Mouse (Mus musculus): ENCODE data around the gene Tmem209. TPM values are rescaled to one million over a fixed set of nuclear protein-coding genes. Genes with fewer than 3 reads are reported as not detected.

Gene Tmem209
- polyA plus RNA-seq, 1 experiment from 2014 or later: 38.2 TPM

DNA sequence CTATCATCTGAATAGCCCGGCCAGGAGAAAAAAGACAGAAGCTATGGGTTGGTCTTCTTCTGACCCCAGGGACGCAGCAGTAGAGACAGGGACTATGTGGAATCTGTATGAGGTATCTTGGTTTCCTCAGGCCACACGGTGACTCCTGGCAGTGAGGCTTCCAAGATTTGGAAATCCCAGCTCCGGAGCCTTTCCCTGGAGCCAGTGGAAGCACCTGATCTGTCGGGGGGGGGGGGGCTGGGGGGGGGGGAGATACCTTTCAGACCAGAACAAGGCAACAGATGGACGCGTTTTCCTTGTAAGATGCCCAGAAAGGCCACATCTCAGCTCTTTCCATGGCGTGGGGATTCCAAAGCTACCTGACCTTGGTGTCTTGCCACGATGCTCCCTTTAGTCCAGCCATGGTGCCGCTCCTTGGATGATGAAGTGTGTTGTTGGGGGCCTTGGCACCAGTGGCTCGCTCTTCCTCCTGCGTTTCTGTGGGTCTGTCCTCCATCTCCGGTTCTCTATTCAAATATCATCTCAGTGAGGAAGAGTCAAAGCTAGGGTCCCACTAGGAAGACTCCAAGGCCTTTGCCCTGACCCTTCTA is 47.7 kb downstream of the Tmem209 start:
- Histone ChIP-seq H3K27ac (replicated peaks; ENCODE audit: low read depth, low read length) (peak overlapping the region; percentile 94), H3K36me3 (ENCODE audit: control insufficient read depth, insufficient read depth, low read length) (no peaks in the 10 kb centered on the region), H3K9me3 (ENCODE audit: control insufficient read depth, low read length) (no peaks in the 10 kb centered on the region), H3K27me3 (ENCODE audit: control insufficient read depth, insufficient read depth, low read length) (no peaks in the 10 kb centered on the region), H3K4me3 (replicated peaks; ENCODE audit: low read depth, low read length) (no peak overlapping the region), H3K4me2 (ENCODE audit: low read length) (no peak overlapping the region), H3K4me1 (ENCODE audit: control insufficient read depth, insufficient read depth, low read length) (peaks cover 29% of the 10 kb centered on the region), H3K9ac (replicated peaks; ENCODE audit: low read length) (no peak overlapping the region)
- DNase-seq: no peak
- 87% methylated on average over 12 of the region's 13 CpGs for WGBS
- ATAC-seq (ENCODE audit: low FRiP score, low TSS enrichment): no peak

GRCm38 (mm10) chr6:30460750-30461446 is 48.7 kb downstream of the Tmem209 start:
- Histone ChIP-seq H3K4me1 (ENCODE audit: control insufficient read depth, insufficient read depth, low read length) (peaks cover 29% of the 10 kb centered on the region), H3K4me3 (replicated peaks; ENCODE audit: low read depth, low read length) (no peak overlapping the region), H3K27ac (replicated peaks; ENCODE audit: low read depth, low read length) (peak overlapping the region; percentile 94), H3K4me2 (ENCODE audit: low read length) (peak overlapping the region; percentile 63), H3K27me3 (ENCODE audit: control insufficient read depth, insufficient read depth, low read length) (no peaks in the 10 kb centered on the region), H3K9me3 (ENCODE audit: control insufficient read depth, low read length) (no peaks in the 10 kb centered on the region), H3K9ac (replicated peaks; ENCODE audit: low read length) (peak overlapping the region; percentile 63; the same call in 1 of the 2 replicates), H3K36me3 (ENCODE audit: control insufficient read depth, insufficient read depth, low read length) (no peaks in the 10 kb centered on the region)
- ATAC-seq (ENCODE audit: low FRiP score, low TSS enrichment): peak; percentile 91
- peak; percentile 96 for DNase-seq
- 8% methylated on average over 19 of the region's 19 CpGs for WGBS

DNA sequence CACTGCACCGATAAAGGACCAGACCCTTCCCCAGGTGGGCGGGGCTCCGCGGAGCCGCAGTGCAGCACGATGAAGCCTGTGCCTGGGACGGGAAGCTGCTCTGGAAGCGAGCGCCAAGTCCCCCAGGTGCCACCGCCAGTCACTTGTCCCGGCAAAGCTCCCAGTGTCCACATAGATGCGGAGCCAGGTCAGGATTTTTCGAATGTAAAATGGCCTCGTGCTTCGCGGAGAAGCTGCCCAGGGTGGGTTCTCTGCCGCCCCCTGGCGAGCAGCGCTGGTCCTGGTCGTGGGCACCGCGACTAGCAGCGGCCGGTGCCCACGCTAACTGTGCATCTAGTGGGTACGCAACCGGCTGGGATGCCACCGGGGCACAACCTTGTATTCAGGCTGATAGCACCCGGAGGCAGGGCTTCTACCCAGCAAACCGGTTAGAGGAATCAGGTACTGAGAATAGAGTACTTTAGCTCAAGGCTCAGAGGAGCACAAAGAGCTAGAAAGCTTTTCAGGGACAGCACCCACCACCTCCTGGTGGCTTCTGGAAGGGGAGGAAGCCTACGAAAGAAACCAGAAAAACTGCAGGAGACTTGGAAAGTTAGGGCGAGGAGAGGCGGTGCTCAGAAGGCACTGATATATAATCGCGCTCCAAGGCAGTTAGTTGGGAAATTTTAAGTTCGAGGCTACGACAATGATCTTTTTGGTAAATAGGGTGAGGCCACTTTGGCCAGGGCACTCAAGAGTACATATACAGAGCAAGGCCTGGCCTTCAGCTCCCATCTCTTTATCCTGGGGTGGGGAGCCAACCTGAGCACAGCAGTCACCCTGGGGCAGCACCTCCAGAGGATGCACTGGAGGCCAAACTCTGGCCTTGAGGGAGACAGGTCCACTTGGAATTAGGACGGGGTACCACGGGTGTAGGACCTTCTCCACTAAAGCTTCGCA is 49.5 kb downstream of the Tmem209 start:
- peak; percentile 41 for ATAC-seq (ENCODE audit: low FRiP score, low TSS enrichment)
- H3K9ac ChIP-seq (replicated peaks; ENCODE audit: low read length): peak overlapping the region; percentile 63
- H3K27ac ChIP-seq (replicated peaks; ENCODE audit: low read depth, low read length): peak overlapping the region; percentile 94
- 6% methylated on average over 40 of the region's 40 CpGs for WGBS
- peak overlapping the region; percentile 63 for H3K4me2 ChIP-seq (ENCODE audit: low read length)
- H3K4me1 ChIP-seq (ENCODE audit: control insufficient read depth, insufficient read depth, low read length): peaks cover 29% of the 10 kb centered on the region
- DNase-seq: peak; percentile 91
- peaks cover 6% of the 10 kb centered on the region; the same call in 1 of the 2 replicates for H3K36me3 ChIP-seq (ENCODE audit: control insufficient read depth, insufficient read depth, low read length)
- H3K27me3 ChIP-seq (ENCODE audit: control insufficient read depth, insufficient read depth, low read length): no peaks in the 10 kb centered on the region
- peak overlapping the region; percentile 38 for H3K4me3 ChIP-seq (replicated peaks; ENCODE audit: low read depth, low read length)
- H3K9me3 ChIP-seq (ENCODE audit: control insufficient read depth, low read length): no peaks in the 10 kb centered on the region

GRCm38 (mm10) chr6:30459056-30459747 is 50.4 kb downstream of the Tmem209 start:
- DNase-seq (peak; percentile 25), ATAC-seq (ENCODE audit: low FRiP score, low TSS enrichment) (no peak)
- Histone ChIP-seq H3K27ac (replicated peaks; ENCODE audit: low read depth, low read length) (peak overlapping the region; percentile 94), H3K36me3 (ENCODE audit: control insufficient read depth, insufficient read depth, low read length) (peaks cover 13% of the 10 kb centered on the region), H3K4me2 (ENCODE audit: low read length) (peak overlapping the region; percentile 63), H3K27me3 (ENCODE audit: control insufficient read depth, insufficient read depth, low read length) (no peaks in the 10 kb centered on the region), H3K9ac (replicated peaks; ENCODE audit: low read length) (peak overlapping the region; percentile 63), H3K4me1 (ENCODE audit: control insufficient read depth, insufficient read depth, low read length) (peaks cover 29% of the 10 kb centered on the region), H3K9me3 (ENCODE audit: control insufficient read depth, low read length) (no peaks in the 10 kb centered on the region), H3K4me3 (replicated peaks; ENCODE audit: low read depth, low read length) (peak overlapping the region; percentile 38)
- 74% methylated on average over 16 of the region's 16 CpGs for WGBS

- 86% methylated on average over 5 of the region's 5 CpGs for WGBS
- DNase-seq (no peak), ATAC-seq (ENCODE audit: low FRiP score, low TSS enrichment) (no peak)
- H3K9me3 ChIP-seq (ENCODE audit: control insufficient read depth, low read length): no peaks in the 10 kb centered on the region
- H3K4me1 ChIP-seq (ENCODE audit: control insufficient read depth, insufficient read depth, low read length): peaks cover 29% of the 10 kb centered on the region
- H3K4me3 ChIP-seq (replicated peaks; ENCODE audit: low read depth, low read length): no peak overlapping the region
- H3K4me2 ChIP-seq (ENCODE audit: low read length): no peak overlapping the region
- peaks cover 13% of the 10 kb centered on the region for H3K36me3 ChIP-seq (ENCODE audit: control insufficient read depth, insufficient read depth, low read length)
- no peaks in the 10 kb centered on the region for H3K27me3 ChIP-seq (ENCODE audit: control insufficient read depth, insufficient read depth, low read length)
- H3K9ac ChIP-seq (replicated peaks; ENCODE audit: low read length): no peak overlapping the region
- no peak overlapping the region for H3K27ac ChIP-seq (replicated peaks; ENCODE audit: low read depth, low read length)
Measured at GRCm38 (mm10) chr6:30458626-30459025, 51.0 kb downstream of the Tmem209 start.

DNA sequence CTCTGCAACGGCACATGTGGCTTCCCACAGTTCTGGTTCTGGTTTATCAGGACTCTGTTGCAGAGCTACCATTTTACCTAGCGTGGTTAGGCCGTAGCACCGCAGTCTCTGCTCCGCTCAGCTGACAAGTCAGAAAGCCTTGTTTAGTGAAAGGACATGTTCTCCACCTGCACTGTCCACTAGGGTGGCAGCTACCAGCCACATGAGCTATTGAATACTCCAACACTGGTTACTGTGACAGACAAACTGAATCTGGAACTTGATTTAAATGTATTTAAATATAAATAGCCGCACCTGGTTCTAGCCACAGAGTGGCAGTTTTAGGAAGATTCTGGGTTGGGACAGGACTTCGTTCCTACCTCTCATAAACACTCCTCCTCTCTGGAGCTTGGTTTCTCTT is 52.6 kb downstream of the Tmem209 start:
- peaks cover 23% of the 10 kb centered on the region for H3K4me1 ChIP-seq (ENCODE audit: control insufficient read depth, insufficient read depth, low read length)
- no peak for ATAC-seq (ENCODE audit: low FRiP score, low TSS enrichment)
- no peaks in the 10 kb centered on the region for H3K9me3 ChIP-seq (ENCODE audit: control insufficient read depth, low read length)
- H3K27ac ChIP-seq (replicated peaks; ENCODE audit: low read depth, low read length): no peak overlapping the region
- 97% methylated on average over 7 of the region's 7 CpGs for WGBS
- no peaks in the 10 kb centered on the region for H3K27me3 ChIP-seq (ENCODE audit: control insufficient read depth, insufficient read depth, low read length)
- H3K9ac ChIP-seq (replicated peaks; ENCODE audit: low read length): no peak overlapping the region
- DNase-seq: no peak
- H3K4me3 ChIP-seq (replicated peaks; ENCODE audit: low read depth, low read length): no peak overlapping the region
- peaks cover 23% of the 10 kb centered on the region for H3K36me3 ChIP-seq (ENCODE audit: control insufficient read depth, insufficient read depth, low read length)
- H3K4me2 ChIP-seq (ENCODE audit: low read length): no peak overlapping the region

- H3K4me3 ChIP-seq (replicated peaks; ENCODE audit: low read depth, low read length): no peak overlapping the region
- H3K36me3 ChIP-seq (ENCODE audit: control insufficient read depth, insufficient read depth, low read length): peaks cover 36% of the 10 kb centered on the region
- no peak for ATAC-seq (ENCODE audit: low FRiP score, low TSS enrichment)
- no peaks in the 10 kb centered on the region for H3K9me3 ChIP-seq (ENCODE audit: control insufficient read depth, low read length)
- no peaks in the 10 kb centered on the region for H3K4me1 ChIP-seq (ENCODE audit: control insufficient read depth, insufficient read depth, low read length)
- no peak overlapping the region for H3K4me2 ChIP-seq (ENCODE audit: low read length)
- H3K27ac ChIP-seq (replicated peaks; ENCODE audit: low read depth, low read length): no peak overlapping the region
- no peak for DNase-seq
- H3K27me3 ChIP-seq (ENCODE audit: control insufficient read depth, insufficient read depth, low read length): no peaks in the 10 kb centered on the region
- WGBS: 96% methylated on average over 10 of the region's 10 CpGs
- H3K9ac ChIP-seq (replicated peaks; ENCODE audit: low read length): no peak overlapping the region
Measured at GRCm38 (mm10) chr6:30439576-30439975, 70.0 kb downstream of the Tmem209 start.

DNA sequence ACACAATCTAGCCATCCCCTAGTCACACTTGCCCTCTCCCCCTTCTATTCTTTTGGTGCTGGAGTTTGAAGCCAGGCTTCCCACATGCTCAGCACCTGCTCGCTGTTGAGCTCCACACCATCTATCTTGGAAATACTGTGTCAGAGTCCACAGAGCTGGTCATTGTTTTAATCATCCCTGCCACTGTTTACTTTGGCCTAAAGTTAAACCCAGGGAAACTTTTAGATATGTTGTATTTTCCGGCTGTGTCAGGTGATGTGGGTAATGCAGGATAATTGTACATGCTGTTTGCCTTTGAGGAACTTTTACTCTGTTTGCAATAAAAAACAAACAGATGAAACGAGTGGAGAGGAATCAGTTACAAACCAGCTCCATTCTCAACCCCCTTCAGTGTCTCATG is 72.5 kb downstream of the Tmem209 start:
- Histone ChIP-seq H3K27ac (replicated peaks; ENCODE audit: low read depth, low read length) (no peak overlapping the region), H3K27me3 (ENCODE audit: control insufficient read depth, insufficient read depth, low read length) (no peaks in the 10 kb centered on the region), H3K36me3 (ENCODE audit: control insufficient read depth, insufficient read depth, low read length) (peaks cover 16% of the 10 kb centered on the region), H3K4me2 (ENCODE audit: low read length) (no peak overlapping the region), H3K4me1 (ENCODE audit: control insufficient read depth, insufficient read depth, low read length) (no peaks in the 10 kb centered on the region), H3K9me3 (ENCODE audit: control insufficient read depth, low read length) (no peaks in the 10 kb centered on the region), H3K4me3 (replicated peaks; ENCODE audit: low read depth, low read length) (no peak overlapping the region), H3K9ac (replicated peaks; ENCODE audit: low read length) (no peak overlapping the region)
- DNase-seq: no peak
- WGBS: 89% methylated on average over 3 of the region's 3 CpGs
- ATAC-seq (ENCODE audit: low FRiP score, low TSS enrichment): no peak
